Mouse (Mus musculus): ENCODE measurements around the gene 4932414N04Rik. TPM values are rescaled to one million over a fixed set of nuclear protein-coding genes. Genes with fewer than 3 reads are reported as not detected.

Gene 4932414N04Rik
- total RNA-seq, 2 experiments from 2014 or later: not detected

Other genes with a start within 250 kb of the 4932414N04Rik start
- gene Stk39, start 184.2 kb upstream of the 4932414N04Rik start, total RNA-seq (2021): 10 to 100 TPM; 81.3 to 83.2 TPM
- not detected for gene 4933409G03Rik, start 74.1 kb upstream of the 4932414N04Rik start, total RNA-seq (2021)
- 1 to 10 TPM; 8.8 to 9.6 TPM for gene Cers6, start 205.0 kb downstream of the 4932414N04Rik start, total RNA-seq (2021)

Data from heart, postnatal 25 days (tissue).